Mouse (Mus musculus) embryonic facial prominence, embryonic 10.5 days (tissue): ENCODE measurements around the gene Arid5b. TPM values are rescaled to one million over a fixed set of nuclear protein-coding genes. Genes with fewer than 3 reads are reported as not detected.
A peak's percentile ranks its signal among the peaks of the same experiment; 100 is the strongest.

Source experiments
- DNase-seq: peaks from one replicate; pipeline ENCODE4 v3.0.0-alpha.2; 2017; ENCODE audit warnings: low spot score
- H3K27ac ChIP-seq: fragments of 300-500 bp; sonication (generic); replicated peaks from 2 replicates; pipeline ENCODE4 v1.5.1; 2016; ENCODE audit warnings: mild to moderate bottlenecking
- H3K27me3 ChIP-seq: fragments of 300-500 bp; sonication (generic); replicated peaks from 2 replicates; pipeline ENCODE4 v1.6.1; 2016; ENCODE audit warnings: low read depth, mild to moderate bottlenecking; ENCODE audit not compliant: poor library complexity, severe bottlenecking
- H3K36me3 ChIP-seq: fragments of 300-500 bp; sonication (generic); replicated peaks from 2 replicates; pipeline ENCODE4 v1.6.1; 2016; ENCODE audit warnings: mild to moderate bottlenecking, moderate library complexity
- H3K4me1 ChIP-seq: fragments of 300-500 bp; sonication (generic); 2 replicates; pipeline ENCODE4 v1.6.1; 2016
- H3K4me3 ChIP-seq: fragments of 300-500 bp; sonication (generic); 2 replicates; pipeline ENCODE4 v1.5.1; 2016; ENCODE audit warnings: mild to moderate bottlenecking, moderate library complexity
- H3K9me3 ChIP-seq: fragments of 300-500 bp; sonication (generic); 2 replicates; pipeline ENCODE4 v1.6.1; 2016; ENCODE audit warnings: mild to moderate bottlenecking
- WGBS: fragments of 180-500 bp; shearing (Covaris S2); methylation state at CpG from one replicate; pipeline ENCODE4 v1.1.7; 2016; 5-methylcytosine and 5-hydroxymethylcytosine counted together
- polyA plus RNA-seq: library from polyadenylated mRNA; unstranded; fragments of >200 nt; fragmentation: Nextera tagmentation; extraction: Ambion mirVana; gene quantifications from 2 replicates; pipeline ENCODE4 v1.2.1, GENCODE M21; 2016

Gene Arid5b
- polyA plus RNA-seq, 1 experiment from 2014 or later, result 19.7 TPM

GRCm38 (mm10) chr10:68222012-68222411 is 56.5 kb downstream of the Arid5b start:
- no peak overlapping the region for H3K27ac ChIP-seq
- DNase-seq, result no peak
- H3K4me3 ChIP-seq, result no peak overlapping the region
- peaks cover 62% of the 10 kb centered on the region for H3K36me3 ChIP-seq
- no peaks in the 10 kb centered on the region for H3K27me3 ChIP-seq
- peaks cover 4% of the 10 kb centered on the region; the same call in 1 of the 2 replicates for H3K4me1 ChIP-seq
- H3K9me3 ChIP-seq, result peaks cover 8% of the 10 kb centered on the region; the same call in 1 of the 2 replicates
- WGBS, result 91% methylated on average over 3 of the region's 3 CpGs

- 74% methylated on average over 9 of the region's 9 CpGs for WGBS
- Histone ChIP-seq H3K36me3 (peaks cover 70% of the 10 kb centered on the region), H3K4me3 (no peak overlapping the region)
Measured at GRCm38 (mm10) chr10:68219327-68219726, 59.2 kb downstream of the Arid5b start.

GRCm38 (mm10) chr10:68218678-68219077 is 59.9 kb downstream of the Arid5b start:
- Histone ChIP-seq H3K27ac (no peak overlapping the region), H3K36me3 (peaks cover 68% of the 10 kb centered on the region), H3K9me3 (peaks cover 16% of the 10 kb centered on the region; the same call in 1 of the 2 replicates), H3K4me1 (peaks cover 4% of the 10 kb centered on the region; the same call in 1 of the 2 replicates), H3K4me3 (no peak overlapping the region), H3K27me3 (no peaks in the 10 kb centered on the region)
- DNase-seq, result no peak
- WGBS, result 89% methylated on average over 4 of the region's 4 CpGs

More at GRCm38 (mm10) chr10:68219327-68219726, 59.2 kb downstream of the Arid5b start:
- Histone ChIP-seq H3K4me1 (peaks cover 4% of the 10 kb centered on the region; the same call in 1 of the 2 replicates), H3K27ac (no peak overlapping the region), H3K9me3 (peaks cover 16% of the 10 kb centered on the region; the same call in 1 of the 2 replicates), H3K27me3 (no peaks in the 10 kb centered on the region)
- no peak for DNase-seq

DNA sequence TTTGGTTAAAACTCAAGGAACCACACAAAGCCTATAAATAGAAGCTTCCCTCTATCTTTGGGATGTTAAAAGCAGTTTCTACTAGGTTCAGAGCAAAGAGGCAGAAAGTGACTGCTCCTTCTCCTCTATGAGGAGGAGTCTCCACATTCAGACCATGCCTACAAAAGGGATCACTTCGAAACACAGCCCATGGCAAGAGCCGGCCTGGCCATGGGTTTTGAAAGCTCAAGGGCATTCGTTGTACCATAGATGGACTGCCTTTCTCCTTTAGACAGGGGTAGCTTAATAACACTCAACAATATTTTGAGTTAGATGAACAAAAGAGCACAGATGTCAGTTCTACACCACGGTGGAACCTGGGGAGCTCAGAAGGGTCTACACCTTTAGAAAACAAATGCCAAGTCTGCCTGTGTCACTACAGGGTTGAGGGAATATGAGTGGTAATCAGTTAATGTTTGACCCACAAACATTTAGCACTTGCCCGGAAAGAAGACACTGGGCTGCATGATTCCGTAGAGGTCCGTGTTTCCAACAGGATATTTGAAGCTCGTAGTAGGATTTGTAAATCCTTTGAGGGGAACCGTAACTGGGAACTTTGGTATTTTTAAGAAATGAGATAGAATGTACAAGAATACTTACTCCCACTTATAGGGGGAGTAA is 63.6 kb downstream of the Arid5b start:
- no peak overlapping the region for H3K27ac ChIP-seq
- H3K4me1 ChIP-seq, result peaks cover 19% of the 10 kb centered on the region
- H3K27me3 ChIP-seq, result no peaks in the 10 kb centered on the region
- peaks cover 16% of the 10 kb centered on the region; the same call in 1 of the 2 replicates for H3K9me3 ChIP-seq
- 95% methylated on average over 9 of the region's 9 CpGs for WGBS
- no peak for DNase-seq
- H3K36me3 ChIP-seq, result peaks cover 38% of the 10 kb centered on the region
- no peak overlapping the region for H3K4me3 ChIP-seq

GRCm38 (mm10) chr10:68212061-68212915 is 66.3 kb downstream of the Arid5b start:
- Histone ChIP-seq H3K4me1 (peaks cover 31% of the 10 kb centered on the region), H3K9me3 (peaks cover 11% of the 10 kb centered on the region; the same call in 1 of the 2 replicates), H3K4me3 (no peak overlapping the region), H3K36me3 (peaks cover 23% of the 10 kb centered on the region), H3K27me3 (no peaks in the 10 kb centered on the region), H3K27ac (no peak overlapping the region)
- WGBS, result 45% methylated on average over 10 of the region's 10 CpGs
- no peak for DNase-seq

DNA sequence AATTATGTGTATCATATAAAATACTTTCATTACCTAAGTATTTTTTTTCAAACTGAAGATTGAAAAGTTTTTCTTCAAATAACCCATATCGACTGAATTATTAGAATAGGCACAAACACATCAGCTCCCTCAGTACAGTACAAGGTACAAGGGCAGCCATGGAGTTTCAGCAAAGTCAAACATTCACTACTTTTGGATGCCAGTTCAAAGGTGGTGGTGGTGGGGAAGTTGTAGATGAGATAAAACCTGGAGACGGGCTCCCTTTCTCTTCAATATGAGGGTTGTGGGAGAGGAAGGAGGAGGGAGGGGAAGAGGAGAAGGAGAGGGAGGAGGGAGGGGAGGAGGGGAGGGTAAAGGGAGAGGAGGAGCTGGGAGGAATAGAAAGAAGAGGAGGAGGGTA is 67.0 kb downstream of the Arid5b start:
- no peak overlapping the region for H3K4me3 ChIP-seq
- peaks cover 31% of the 10 kb centered on the region for H3K4me1 ChIP-seq
- 61% methylated on average over 2 of the region's 2 CpGs for WGBS
- no peak for DNase-seq
- no peaks in the 10 kb centered on the region for H3K27me3 ChIP-seq
- peaks cover 3% of the 10 kb centered on the region; the same call in 1 of the 2 replicates for H3K9me3 ChIP-seq
- H3K27ac ChIP-seq, result no peak overlapping the region
- H3K36me3 ChIP-seq, result peaks cover 15% of the 10 kb centered on the region

DNA sequence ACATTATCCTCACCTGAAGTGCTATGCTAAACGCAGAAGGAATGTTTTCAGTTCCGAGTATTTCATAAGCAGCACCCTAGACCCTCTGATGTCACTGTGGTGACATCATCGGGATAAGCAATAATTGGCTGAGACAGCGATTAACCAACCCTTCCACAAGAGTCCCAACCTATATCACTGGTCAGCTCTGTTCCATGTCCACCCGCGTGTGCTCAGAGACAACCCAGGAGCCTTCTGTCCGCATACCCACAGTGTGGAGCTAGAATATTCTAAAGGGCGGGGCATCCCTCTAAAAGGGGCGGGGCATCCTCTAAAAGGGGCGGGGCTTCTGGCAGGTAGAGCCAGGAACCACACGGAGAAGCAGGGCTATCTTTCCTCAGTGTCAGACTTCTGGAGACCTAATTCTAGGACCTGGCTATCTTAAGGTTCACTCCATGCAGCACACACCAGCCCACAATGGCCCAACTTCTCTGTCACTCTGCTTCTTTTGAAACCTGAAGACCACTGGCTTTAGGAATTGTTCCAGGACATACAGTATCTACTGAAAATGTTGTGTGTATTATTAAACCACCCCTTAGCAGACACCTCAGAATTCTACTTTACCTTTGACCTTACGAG is 68.4 kb downstream of the Arid5b start:
- H3K27me3 ChIP-seq, result no peaks in the 10 kb centered on the region
- WGBS, result 90% methylated on average over 12 of the region's 12 CpGs
- H3K9me3 ChIP-seq, result no peaks in the 10 kb centered on the region
- H3K4me3 ChIP-seq, result no peak overlapping the region
- no peak for DNase-seq
- peaks cover 1% of the 10 kb centered on the region for H3K36me3 ChIP-seq
- peaks cover 31% of the 10 kb centered on the region for H3K4me1 ChIP-seq
- no peak overlapping the region for H3K27ac ChIP-seq

DNA sequence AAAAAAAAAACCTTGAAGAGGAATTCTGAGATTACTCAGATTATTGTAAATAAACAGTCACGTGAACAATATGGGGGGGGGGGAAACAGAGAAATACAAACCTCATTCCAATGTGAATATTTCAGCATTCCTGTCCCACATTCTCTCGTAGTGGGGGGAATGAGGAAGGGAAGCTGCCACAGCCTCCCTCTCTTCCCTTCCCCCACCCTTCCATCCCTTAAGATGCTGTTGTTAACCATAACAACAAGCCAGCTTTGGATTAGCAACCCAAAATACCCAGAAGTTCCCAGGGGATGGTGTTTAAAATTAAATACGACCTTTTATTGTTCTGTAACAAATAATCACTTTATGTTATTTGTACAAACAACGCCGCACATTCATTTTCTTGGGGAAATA is 69.9 kb downstream of the Arid5b start:
- 57% methylated on average over 5 of the region's 5 CpGs for WGBS
- no peaks in the 10 kb centered on the region for H3K9me3 ChIP-seq
- no peaks in the 10 kb centered on the region; the same call in 1 of the 2 replicates for H3K36me3 ChIP-seq
- H3K4me1 ChIP-seq, result peaks cover 31% of the 10 kb centered on the region
- no peak overlapping the region for H3K27ac ChIP-seq
- no peaks in the 10 kb centered on the region for H3K27me3 ChIP-seq
- no peak for DNase-seq
- no peak overlapping the region for H3K4me3 ChIP-seq

DNA sequence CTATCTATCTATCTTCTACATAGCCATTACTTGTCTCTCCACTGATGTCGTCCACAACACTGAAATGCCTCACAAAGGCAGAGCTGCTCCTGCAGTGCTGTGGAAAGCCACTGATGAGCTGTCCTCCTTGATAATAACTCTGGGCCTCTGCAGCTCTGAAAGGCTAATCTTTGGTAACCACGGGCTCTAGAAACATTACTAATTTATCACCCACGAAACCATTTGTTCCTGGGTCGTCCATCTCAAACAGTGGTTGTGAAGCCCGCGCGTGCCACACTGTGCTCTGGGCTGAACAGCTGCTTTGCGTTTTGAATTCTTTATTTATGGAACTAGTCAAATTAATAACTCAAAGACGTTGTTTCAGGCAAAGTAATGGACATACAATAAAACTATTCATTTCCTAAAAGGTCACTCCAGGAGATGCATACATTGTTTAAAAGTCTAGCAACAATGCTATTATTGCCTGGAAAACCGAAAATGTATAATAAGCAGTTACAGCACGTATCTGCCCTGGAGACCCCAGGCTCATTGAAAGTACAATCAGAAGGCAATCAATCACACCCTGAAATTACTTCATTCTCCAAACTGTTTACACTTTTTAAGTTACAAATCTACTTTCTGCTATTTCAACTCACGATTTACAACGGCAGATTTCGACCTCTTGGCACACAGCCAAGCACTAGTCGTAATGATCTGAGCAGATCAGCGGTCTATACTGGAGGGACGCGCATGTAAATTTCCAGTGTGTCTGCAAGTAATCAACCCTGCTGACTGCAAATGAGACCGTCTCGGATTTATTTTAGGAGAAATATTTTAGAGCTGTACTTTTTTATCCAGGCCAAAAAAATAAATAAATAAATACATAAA is 70.5 kb downstream of the Arid5b start:
- 61% methylated on average over 20 of the region's 20 CpGs for WGBS
- H3K27ac ChIP-seq, result 0 out of 2 replicates have a peak overlapping the region, but pooled peaks have one; percentile 40
- H3K27me3 ChIP-seq, result no peaks in the 10 kb centered on the region
- peaks cover 31% of the 10 kb centered on the region for H3K4me1 ChIP-seq
- H3K4me3 ChIP-seq, result no peak overlapping the region
- H3K36me3 ChIP-seq, result no peaks in the 10 kb centered on the region; the same call in 1 of the 2 replicates
- H3K9me3 ChIP-seq, result no peaks in the 10 kb centered on the region
- DNase-seq, result peak; percentile 41

GRCm38 (mm10) chr10:68204391-68204790 is 74.1 kb downstream of the Arid5b start:
- DNase-seq, result no peak
- Histone ChIP-seq H3K27me3 (no peaks in the 10 kb centered on the region), H3K4me1 (peaks cover 15% of the 10 kb centered on the region), H3K36me3 (peaks cover 10% of the 10 kb centered on the region), H3K27ac (no peak overlapping the region), H3K9me3 (no peaks in the 10 kb centered on the region), H3K4me3 (no peak overlapping the region)
- WGBS, result 88% methylated on average over 6 of the region's 6 CpGs

DNA sequence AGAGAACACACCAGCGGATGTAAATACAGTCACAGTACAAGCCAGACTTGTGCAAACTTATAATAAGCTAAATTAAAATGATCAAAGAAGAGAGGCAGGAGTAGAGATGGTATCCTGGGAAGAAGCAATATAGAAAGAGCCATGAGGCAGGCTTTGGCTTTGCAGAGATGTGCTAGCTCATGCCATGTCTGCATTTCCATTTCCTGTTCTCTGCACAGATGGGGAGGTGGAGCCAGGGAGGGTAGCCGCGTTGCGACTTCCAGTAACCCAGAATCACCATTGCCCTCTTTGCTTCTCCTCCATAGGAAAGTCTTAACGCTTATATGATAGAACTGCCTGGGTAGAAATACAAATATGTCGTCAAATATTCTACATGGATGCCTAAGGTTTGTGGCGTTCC is 74.7 kb downstream of the Arid5b start:
- Histone ChIP-seq H3K36me3 (peaks cover 10% of the 10 kb centered on the region), H3K27ac (no peak overlapping the region), H3K4me1 (peaks cover 11% of the 10 kb centered on the region), H3K4me3 (no peak overlapping the region), H3K27me3 (no peaks in the 10 kb centered on the region), H3K9me3 (no peaks in the 10 kb centered on the region)
- WGBS, result 94% methylated on average over 7 of the region's 7 CpGs
- no peak for DNase-seq
